Mouse (Mus musculus): ENCODE results near the gene Mgme1.
A peak's percentile ranks its signal among the peaks of the same experiment; 100 is the strongest.

Mgme1 gene

GRCm38 (mm10) chr2:144264398-144265119 is 5.9 kb upstream of the Mgme1 start:
- no peak for DNase-seq (ENCODE audit: low read depth, low spot score)

GRCm38 (mm10) chr2:144265120-144265488 is 5.4 kb upstream of the Mgme1 start:
- DNase-seq (ENCODE audit: low read depth, low spot score): no peak

- no peak for DNase-seq (ENCODE audit: low read depth, low spot score)
Observed at GRCm38 (mm10) chr2:144265916-144266683, 4.4 kb upstream of the Mgme1 start.

GRCm38 (mm10) chr2:144267004-144267730 is 3.3 kb upstream of the Mgme1 start:
- no peak for DNase-seq (ENCODE audit: low read depth, low spot score)

- no peak for DNase-seq (ENCODE audit: low read depth, low spot score)
Observed at GRCm38 (mm10) chr2:144267731-144268015, 2.8 kb upstream of the Mgme1 start.

GRCm38 (mm10) chr2:144268446-144269305 is 1.8 kb upstream of the Mgme1 start:
- DNase-seq (ENCODE audit: low read depth, low spot score): no peak

- no peak for DNase-seq (ENCODE audit: low read depth, low spot score)
Observed at GRCm38 (mm10) chr2:144269306-144269650, 1.2 kb upstream of the Mgme1 start.

- peak; percentile 56 for DNase-seq (ENCODE audit: low read depth, low spot score)
Observed at GRCm38 (mm10) chr2:144269679-144270475, 586 bp upstream of the Mgme1 start.

GRCm38 (mm10) chr2:144272088-144272487 is 1.6 kb downstream of the Mgme1 start:
- no peak for DNase-seq (ENCODE audit: low read depth, low spot score)

- DNase-seq (ENCODE audit: low read depth, low spot score): peak; percentile 76
Observed at GRCm38 (mm10) chr2:144274741-144275140, 4.3 kb downstream of the Mgme1 start.

- DNase-seq (ENCODE audit: low read depth, low spot score): no peak
Observed at GRCm38 (mm10) chr2:144276885-144277284, 6.4 kb downstream of the Mgme1 start.

GRCm38 (mm10) chr2:144279742-144280141 is 9.3 kb downstream of the Mgme1 start:
- DNase-seq (ENCODE audit: low read depth, low spot score): no peak

GRCm38 (mm10) chr2:144280568-144280967 is 10.1 kb downstream of the Mgme1 start:
- no peak for DNase-seq (ENCODE audit: low read depth, low spot score)

- no peak for DNase-seq (ENCODE audit: low read depth, low spot score)
Observed at GRCm38 (mm10) chr2:144281417-144281816, 11.0 kb downstream of the Mgme1 start.

- no peak for DNase-seq (ENCODE audit: low read depth, low spot score)
Observed at GRCm38 (mm10) chr2:144290321-144290720, 19.9 kb downstream of the Mgme1 start.

GRCm38 (mm10) chr2:144291600-144292305 is 21.3 kb downstream of the Mgme1 start:
- DNase-seq (ENCODE audit: low read depth, low spot score): no peak

GRCm38 (mm10) chr2:144295145-144295735 is 24.8 kb downstream of the Mgme1 start:
- DNase-seq (ENCODE audit: low read depth, low spot score): peak; percentile 47

GRCm38 (mm10) chr2:144299749-144300669 is 29.5 kb downstream of the Mgme1 start:
- DNase-seq (ENCODE audit: low read depth, low spot score): no peak

GRCm38 (mm10) chr2:144301101-144301500 is 30.6 kb downstream of the Mgme1 start:
- DNase-seq (ENCODE audit: low read depth, low spot score): no peak

Data from R1 (cell line).